In the genomic region with DNA sequence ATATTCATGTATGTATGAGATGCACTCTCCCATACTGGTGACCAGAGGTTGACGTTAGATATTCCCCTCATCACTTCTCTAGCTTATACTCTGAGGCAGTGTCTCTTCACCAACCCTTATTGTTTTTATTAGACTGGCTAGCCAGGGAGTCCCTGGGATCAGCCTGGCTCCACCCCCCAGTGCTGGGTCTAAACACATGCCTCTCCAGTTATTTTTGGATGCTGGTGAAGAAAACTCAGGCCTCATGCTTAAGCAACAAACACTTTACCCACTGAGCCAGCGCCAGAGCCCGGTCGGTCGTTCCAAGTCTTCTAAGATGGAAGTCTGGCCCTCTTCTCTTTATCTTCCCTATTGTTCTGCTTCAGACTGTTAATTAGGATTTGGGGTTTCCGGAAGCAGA, we compare ENCODE assay signal across 19 mouse cellular contexts. TPM values are rescaled to one million over a fixed set of nuclear protein-coding genes. Genes with fewer than 3 reads are reported as not detected.
DNase-seq lines count a peak whose midpoint lies in the region; ATAC-seq lines count a peak whose summit lies in the region.
"Had no signal": no experiment of that assay in that cellular context is flagged by ENCODE, and none has a peak within 500 bp of the region (broad histone marks: within the 10 kb centered on the region; RNA-seq: fewer than 3 reads in every experiment).

No protein-coding gene starts in this region.

- H3K9me3 ChIP-seq in heart, embryonic 13.5 days = no peaks in the 10 kb centered on the region
- H3K9me3 ChIP-seq in lung, embryonic 16.5 days (ENCODE audit: control insufficient read depth, low read length) = no peaks in the 10 kb centered on the region
- H3K9me3 ChIP-seq in hindbrain, embryonic 12.5 days (replicated peaks) = no peaks in the 10 kb centered on the region
- H3K9me3 ChIP-seq: forebrain, embryonic 10.5 days; limb, embryonic 10.5 days; liver, embryonic 15.5 days; midbrain, embryonic 15.5 days; neural tube, embryonic 13.5 days; stomach, embryonic 15.5 days had no signal

- no peaks in the 10 kb centered on the region for H3K36me3 ChIP-seq in heart, embryonic 13.5 days
- no peaks in the 10 kb centered on the region for H3K36me3 ChIP-seq in lung, embryonic 16.5 days (ENCODE audit: control insufficient read depth, insufficient read depth, low read length)
- H3K36me3 ChIP-seq in hindbrain, embryonic 12.5 days = no peaks in the 10 kb centered on the region
- H3K36me3 ChIP-seq: forebrain, embryonic 10.5 days; limb, embryonic 10.5 days; liver, embryonic 15.5 days; midbrain, embryonic 15.5 days; neural tube, embryonic 13.5 days; stomach, embryonic 15.5 days had no signal

- ATAC-seq in heart, embryonic 13.5 days (ENCODE audit: extremely low read depth, insufficient number of reproducible peaks, low FRiP score, low TSS enrichment) = no peak
- 0 out of 2 replicates have a peak, but pooled peaks have one; percentile 15 for ATAC-seq in lung, embryonic 16.5 days (ENCODE audit: low read depth)
- no peak for ATAC-seq in hindbrain, embryonic 12.5 days (ENCODE audit: low FRiP score)
- ATAC-seq: midbrain, embryonic 15.5 days had no signal

- peaks cover 47% of the 10 kb centered on the region for H3K4me1 ChIP-seq in heart, embryonic 13.5 days
- H3K4me1 ChIP-seq in lung, embryonic 16.5 days (replicated peaks; ENCODE audit: control insufficient read depth, insufficient read depth, low read length) = peaks cover 14% of the 10 kb centered on the region
- no peaks in the 10 kb centered on the region for H3K4me1 ChIP-seq in hindbrain, embryonic 12.5 days
- H3K4me1 ChIP-seq: forebrain, embryonic 10.5 days; limb, embryonic 10.5 days; liver, embryonic 15.5 days; midbrain, embryonic 15.5 days; neural tube, embryonic 13.5 days; stomach, embryonic 15.5 days had no signal

- no peak overlapping the region for H3K4me3 ChIP-seq in heart, embryonic 13.5 days
- H3K4me3 ChIP-seq in lung, embryonic 16.5 days (ENCODE audit: low read length) = no peak overlapping the region
- H3K4me3 ChIP-seq in hindbrain, embryonic 12.5 days = no peak overlapping the region
- H3K4me3 ChIP-seq: forebrain, embryonic 10.5 days; limb, embryonic 10.5 days; liver, embryonic 15.5 days; midbrain, embryonic 15.5 days; neural tube, embryonic 13.5 days; stomach, embryonic 15.5 days had no signal

- H3K4me2 ChIP-seq in heart, embryonic 13.5 days = no peak overlapping the region
- no peak overlapping the region for H3K4me2 ChIP-seq in lung, embryonic 16.5 days (ENCODE audit: low read depth, low read length)
- H3K4me2 ChIP-seq in hindbrain, embryonic 12.5 days (replicated peaks) = no peak overlapping the region
- H3K4me2 ChIP-seq: liver, embryonic 15.5 days; midbrain, embryonic 15.5 days; neural tube, embryonic 13.5 days; stomach, embryonic 15.5 days had no signal

- H3K27ac ChIP-seq in heart, embryonic 13.5 days (replicated peaks) = peak overlapping the region; percentile 80
- H3K27ac ChIP-seq in lung, embryonic 16.5 days (ENCODE audit: low read length) = peak overlapping the region; percentile 15
- H3K27ac ChIP-seq in hindbrain, embryonic 12.5 days = no peak overlapping the region
- H3K27ac ChIP-seq: forebrain, embryonic 10.5 days; limb, embryonic 10.5 days; liver, embryonic 15.5 days; midbrain, embryonic 15.5 days; neural tube, embryonic 13.5 days; stomach, embryonic 15.5 days had no signal

- H3K27me3 ChIP-seq in heart, embryonic 13.5 days (replicated peaks) = no peaks in the 10 kb centered on the region
- no peaks in the 10 kb centered on the region for H3K27me3 ChIP-seq in lung, embryonic 16.5 days (ENCODE audit: control insufficient read depth, insufficient read depth, low read depth, low read length)
- H3K27me3 ChIP-seq in hindbrain, embryonic 12.5 days = no peaks in the 10 kb centered on the region
- H3K27me3 ChIP-seq: liver, embryonic 15.5 days; midbrain, embryonic 15.5 days; neural tube, embryonic 13.5 days; stomach, embryonic 15.5 days had no signal

- peak; percentile 9 for DNase-seq in gastrocnemius, postnatal 14 days
- DNase-seq in gastrocnemius, postnatal 36 days = no peak
- peak; percentile 97 for DNase-seq in adipocyte (ENCODE audit: low spot score)
- DNase-seq in cerebellum, postnatal 10 days = no peak
- DNase-seq in layer of hippocampus, adult 11-12 months (ENCODE audit: low spot score) = no peak
- DNase-seq: adrenal gland, adult 8-10 months; cerebellum, adult 18-20 months; right cerebral cortex, postnatal 14 days; thymus, postnatal 4 days had no signal

- 37% methylated on average over 6 of the region's 6 CpGs for WGBS in heart, embryonic 13.5 days
- 49% methylated on average over 6 of the region's 6 CpGs for WGBS in lung, embryonic 16.5 days
- WGBS in hindbrain, embryonic 12.5 days = 82% methylated on average over 6 of the region's 6 CpGs

- intact Hi-C loops in gastrocnemius, postnatal 14 days (cut with DNase I; ENCODE audit: low total_unique reads) = no loop called here
- intact Hi-C loops in gastrocnemius, postnatal 36 days (cut with DNase I) = no loop called here

- H3K9ac ChIP-seq in heart, embryonic 13.5 days = no peak overlapping the region
- H3K9ac ChIP-seq in lung, embryonic 16.5 days (ENCODE audit: low read length) = no peak overlapping the region
- no peak overlapping the region for H3K9ac ChIP-seq in hindbrain, embryonic 12.5 days
- H3K9ac ChIP-seq: liver, embryonic 15.5 days; midbrain, embryonic 15.5 days; neural tube, embryonic 13.5 days; stomach, embryonic 15.5 days had no signal

RNA-seq across cellular contexts. Expression of a gene that starts 53.6 kb away (rescaled TPM):
- 10 to 100 TPM; 12.9 to 13.9 TPM for total RNA-seq in gastrocnemius, postnatal 14 days (2021)
- 10 to 100 TPM; 36.7 to 49.6 TPM for total RNA-seq in gastrocnemius, postnatal 36 days (2021)
- 52.0 and 53.6 TPM in 2 replicates for polyA plus RNA-seq in heart, embryonic 13.5 days (2015; fragmentation: Nextera tagmentation; extraction: Ambion mirVana)
- 77.6 and 82.1 TPM in 2 replicates for polyA plus RNA-seq in lung, embryonic 16.5 days (2015; fragmentation: Nextera tagmentation; extraction: Ambion mirVana)
- polyA plus RNA-seq in hindbrain, embryonic 12.5 days (2016; fragmentation: Nextera tagmentation; extraction: Ambion mirVana) = 22.8 and 26.7 TPM in 2 replicates
- total RNA-seq: MEL had no signal

Comparison
In these comparisons a context has a peak if more than half of its experiments do, and no peak if none do; other contexts are left out.
1. DNase-seq: peak in gastrocnemius, postnatal 14 days (single experiment) and adipocyte (single experiment); none in gastrocnemius, postnatal 36 days (0 of 2), cerebellum, postnatal 10 days (0 of 2) and layer of hippocampus, adult 11-12 months (single experiment).